Mouse (Mus musculus) cerebellum, adult 2 months (tissue): ENCODE data around the gene Hoxa5.

Experiments used
- CTCF ChIP-seq: fragments of 200-500 bp; IDR thresholded peaks from 2 replicates; pipeline ENCODE4 v1.5.1; 2011; ENCODE audit warnings: low read depth, mild to moderate bottlenecking, control low read depth, low read length, moderate library complexity, borderline replicate concordance; ENCODE audit not compliant: insufficient read depth
- POLR2A ChIP-seq: fragments of 200-500 bp; IDR thresholded peaks from 2 replicates; pipeline ENCODE4 v1.6.1; 2011; ENCODE audit warnings: low read length, control low read depth, borderline replicate concordance; ENCODE audit not compliant: insufficient read depth

GRCm38 (mm10) chr6:52211170-52211935, 7.0 kb upstream of the Hoxa5 start:
- TF ChIP-seq CTCF (peak; percentile 44), POLR2A (no peak)
